Mouse (Mus musculus) cerebellum, postnatal 10 days (tissue): ENCODE measurements around the gene Ppp1r3a.
"Not testable (repeated sequence)": the region's sequence is repeated elsewhere in the genome, so short reads cannot be mapped to it uniquely, and the experiment has no call there.

Experiments
- DNase-seq, 2 experiments: peaks; one replicate each; pipeline ENCODE4 v3.0.0; 2021; ENCODE audit warnings: mixed read lengths in 2 of 2

The Ppp1r3a gene

GRCm38 (mm10) chr6:14754901-14755591 is at the start of gene Ppp1r3a:
Gene Ppp1r3a, minus strand, starts transcription at chr6:14755274.
- no peak for DNase-seq

- DNase-seq: no peak
Measured at GRCm38 (mm10) chr6:14787157-14787938, 32.3 kb upstream of the Ppp1r3a start.

DNA sequence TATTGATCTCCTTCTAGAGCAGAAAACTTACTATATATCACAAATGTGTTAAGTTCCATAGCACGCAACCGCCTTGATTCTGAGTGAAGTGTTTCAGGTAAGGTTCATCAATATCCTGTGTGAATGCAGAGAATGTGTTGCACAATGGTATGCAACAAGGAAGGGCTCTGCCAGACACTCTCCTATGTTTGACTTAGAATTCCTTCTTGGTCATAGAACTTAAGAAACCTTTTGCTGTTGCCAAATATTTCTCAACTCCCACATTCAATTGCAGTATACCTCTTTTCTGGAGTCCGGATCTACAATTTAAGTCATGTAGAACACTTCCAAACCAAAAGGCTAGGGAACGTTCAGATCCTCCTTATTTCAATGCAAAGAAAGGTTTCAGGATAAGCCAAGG is 22.8 kb upstream of the Ppp1r3a start:
- DNase-seq: no peak

DNA sequence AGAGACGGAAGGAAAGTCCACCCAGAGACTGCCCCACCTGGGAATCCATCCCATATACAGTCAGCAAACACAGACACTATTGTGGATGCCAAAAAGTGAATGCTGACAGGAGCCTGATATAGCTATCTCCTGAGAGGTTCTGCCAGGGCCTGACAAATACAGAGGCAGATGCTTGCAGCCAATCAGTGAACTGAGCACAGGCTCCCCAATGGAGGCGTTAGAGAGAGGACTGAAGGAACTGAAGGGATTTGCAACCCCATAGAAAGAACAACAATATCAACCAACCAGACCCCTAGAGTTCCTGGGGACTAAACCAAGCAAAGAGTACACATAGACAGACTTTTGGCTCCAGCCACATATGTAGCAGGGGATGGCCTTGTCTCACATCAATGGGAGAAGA is 16.6 kb upstream of the Ppp1r3a start:
- no peak for DNase-seq

DNA sequence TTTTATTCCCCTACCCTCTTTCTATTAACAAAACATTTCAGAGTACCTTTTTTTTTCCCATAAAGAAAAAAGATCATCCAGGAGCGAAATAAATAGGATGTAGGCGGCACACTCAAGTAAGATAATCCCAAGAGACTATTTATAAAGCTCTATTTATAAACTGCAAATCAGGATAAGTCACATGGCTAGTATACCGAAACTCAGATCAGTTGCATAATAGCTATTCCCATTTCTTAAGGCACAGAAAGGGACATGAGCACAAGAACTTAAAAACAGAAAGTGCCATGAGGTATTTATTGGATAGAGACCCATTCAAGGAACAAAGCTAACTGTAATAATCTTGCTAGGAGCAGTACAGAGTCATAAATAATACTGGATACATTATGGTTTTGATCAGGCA is 2.4 kb upstream of the Ppp1r3a start:
- DNase-seq: no peak

DNA sequence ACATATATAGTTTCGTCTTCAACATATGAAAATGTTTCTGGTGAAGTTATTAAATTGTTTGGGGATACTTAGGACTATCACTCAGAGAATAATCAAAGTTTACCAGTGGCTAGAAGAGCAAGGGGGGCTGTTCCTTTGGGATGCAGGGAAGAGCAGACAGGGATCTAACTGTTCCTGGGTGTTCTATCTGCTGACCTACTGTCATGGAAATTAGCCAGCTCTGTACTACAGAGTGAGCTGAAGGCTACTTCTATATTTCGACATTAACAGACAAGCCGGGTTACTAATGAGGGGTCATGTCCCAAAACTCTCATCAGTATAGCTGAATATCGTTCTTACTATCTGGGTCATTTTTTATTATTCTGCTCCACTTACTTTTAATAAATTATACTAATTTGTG is 1.6 kb downstream of the Ppp1r3a start:
- DNase-seq: no peak

- no peak for DNase-seq
Measured at GRCm38 (mm10) chr6:14752211-14752610, 2.9 kb downstream of the Ppp1r3a start.

DNA sequence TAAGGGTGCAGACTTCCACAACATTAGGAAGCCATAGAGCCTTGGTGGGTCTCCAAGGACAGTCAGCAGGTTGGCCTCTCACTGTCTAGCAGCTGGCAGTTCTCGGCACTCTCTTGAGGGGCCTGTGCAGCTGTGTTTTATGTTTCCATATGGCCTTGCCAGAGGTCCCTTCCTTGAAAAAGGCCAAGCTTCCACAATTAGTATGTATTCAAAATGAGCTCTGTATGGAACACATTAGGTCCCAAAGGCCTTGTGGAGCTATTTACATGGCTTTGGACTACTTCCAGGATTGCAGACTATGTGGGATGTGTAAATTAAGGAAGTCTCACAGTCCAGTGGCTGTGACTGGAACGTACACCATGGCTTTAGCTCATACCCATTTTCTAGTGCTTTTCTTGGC is 8.1 kb downstream of the Ppp1r3a start:
- no peak for DNase-seq

DNA sequence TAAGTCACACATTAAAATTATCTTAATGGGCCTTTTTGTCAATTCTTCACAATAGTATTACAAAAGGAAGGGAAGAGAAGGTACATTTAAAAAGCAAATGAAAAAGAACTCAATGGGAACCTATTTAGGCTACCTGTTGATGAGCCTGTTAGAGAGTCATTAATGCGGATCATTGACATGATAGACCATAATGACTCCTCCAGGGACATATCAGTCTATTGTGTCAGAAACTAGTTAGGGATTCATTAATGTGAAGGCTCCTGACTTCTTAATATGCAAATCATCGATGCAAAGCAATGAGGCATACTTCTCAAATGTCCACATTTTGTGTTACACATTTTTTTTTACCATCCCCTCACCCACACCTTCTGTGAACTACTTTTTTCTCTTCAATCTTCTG is 19.1 kb downstream of the Ppp1r3a start:
- DNase-seq: no peak

DNA sequence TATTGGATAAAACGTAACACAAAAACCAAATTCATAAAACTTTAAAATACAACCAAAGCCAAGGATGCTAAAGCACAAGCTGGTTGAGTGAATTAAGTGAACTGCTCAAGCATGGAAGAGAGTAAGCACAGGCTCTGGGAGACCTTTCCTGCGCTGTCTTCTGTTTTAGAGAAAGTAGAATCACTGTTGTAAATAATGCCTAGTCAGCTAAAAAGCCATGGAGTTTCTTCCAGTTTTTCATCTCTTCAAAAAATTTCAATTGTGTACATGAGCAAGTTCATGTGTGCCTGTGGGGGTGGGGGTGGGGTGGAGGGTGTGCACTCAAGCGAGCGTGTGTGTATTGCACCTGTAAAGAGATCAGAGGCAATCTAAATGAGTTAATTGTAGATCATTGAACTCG is 24.1 kb downstream of the Ppp1r3a start:
- DNase-seq: no peak

DNA sequence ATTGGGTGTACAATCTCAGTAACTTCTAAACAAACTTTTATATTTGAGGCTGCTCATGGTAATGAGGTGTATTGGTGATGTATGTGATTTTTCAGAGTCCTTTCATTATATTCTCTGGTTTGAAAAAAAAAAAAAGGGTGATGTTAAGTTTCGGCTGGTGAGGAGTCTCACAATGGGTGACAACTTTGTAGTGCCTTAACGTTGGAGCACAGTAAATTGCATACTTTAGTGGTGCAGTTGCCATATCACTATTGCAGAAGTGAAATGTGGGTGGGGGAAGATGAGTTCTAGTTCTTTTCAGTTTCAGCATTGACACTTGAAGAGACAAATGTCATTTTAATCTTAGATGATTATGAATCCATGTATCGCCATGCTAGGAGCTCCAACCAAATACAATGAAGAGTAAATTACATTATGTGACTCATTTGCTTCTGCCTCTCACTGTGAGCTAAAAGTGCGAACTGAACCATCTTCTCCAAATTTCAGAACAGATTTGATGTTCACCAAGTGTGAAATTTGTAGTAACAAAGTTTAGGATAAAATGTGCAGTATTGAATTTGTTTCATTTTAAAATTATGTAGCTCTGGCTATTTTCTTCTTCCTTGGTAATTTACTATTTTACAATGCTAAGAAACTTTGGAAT is 34.2 kb downstream of the Ppp1r3a start:
- no peak for DNase-seq

GRCm38 (mm10) chr6:14720110-14720771 is 34.8 kb downstream of the Ppp1r3a start:
- DNase-seq: no peak

- no peak for DNase-seq
Measured at GRCm38 (mm10) chr6:14715129-14715989, 39.7 kb downstream of the Ppp1r3a start.

DNA sequence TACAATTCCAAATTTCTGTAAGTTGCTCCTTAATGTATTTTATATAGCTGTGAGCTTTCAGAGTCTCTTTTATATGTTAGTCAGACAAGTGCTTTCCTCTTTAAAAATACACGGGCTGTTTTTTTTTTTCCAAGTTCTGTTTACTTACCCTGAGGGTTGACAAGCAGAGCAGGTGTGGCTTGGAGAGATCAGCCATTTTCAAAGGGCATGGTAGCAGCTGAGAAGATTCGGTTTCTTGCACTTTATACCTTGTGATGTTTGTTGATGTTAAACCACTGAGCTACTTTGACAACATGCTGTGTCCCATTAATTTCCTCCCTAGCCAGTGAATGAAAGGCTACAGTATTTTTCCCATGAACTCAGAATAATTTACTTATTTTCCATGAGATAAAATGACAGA is 42.9 kb downstream of the Ppp1r3a start:
- DNase-seq: no peak

DNA sequence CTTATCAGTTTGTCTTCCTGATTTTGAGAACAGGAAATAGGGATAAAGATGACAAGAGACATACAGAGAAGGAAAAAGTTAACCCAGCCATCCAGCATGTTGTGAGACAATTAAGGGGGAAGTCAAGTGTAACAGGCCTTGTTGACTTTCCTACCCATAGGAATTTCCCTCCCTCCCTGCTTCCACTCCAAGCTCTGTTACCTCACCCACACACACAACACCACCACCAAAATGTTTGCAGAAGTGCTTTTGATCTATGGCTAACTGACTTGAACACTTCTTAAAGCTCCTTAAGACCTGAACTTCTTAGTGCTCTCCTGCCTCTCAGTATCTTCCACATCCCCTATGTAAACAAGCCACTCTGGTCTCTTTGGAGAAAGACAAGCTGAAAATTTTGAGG is 55.0 kb downstream of the Ppp1r3a start:
- no peak for DNase-seq

DNA sequence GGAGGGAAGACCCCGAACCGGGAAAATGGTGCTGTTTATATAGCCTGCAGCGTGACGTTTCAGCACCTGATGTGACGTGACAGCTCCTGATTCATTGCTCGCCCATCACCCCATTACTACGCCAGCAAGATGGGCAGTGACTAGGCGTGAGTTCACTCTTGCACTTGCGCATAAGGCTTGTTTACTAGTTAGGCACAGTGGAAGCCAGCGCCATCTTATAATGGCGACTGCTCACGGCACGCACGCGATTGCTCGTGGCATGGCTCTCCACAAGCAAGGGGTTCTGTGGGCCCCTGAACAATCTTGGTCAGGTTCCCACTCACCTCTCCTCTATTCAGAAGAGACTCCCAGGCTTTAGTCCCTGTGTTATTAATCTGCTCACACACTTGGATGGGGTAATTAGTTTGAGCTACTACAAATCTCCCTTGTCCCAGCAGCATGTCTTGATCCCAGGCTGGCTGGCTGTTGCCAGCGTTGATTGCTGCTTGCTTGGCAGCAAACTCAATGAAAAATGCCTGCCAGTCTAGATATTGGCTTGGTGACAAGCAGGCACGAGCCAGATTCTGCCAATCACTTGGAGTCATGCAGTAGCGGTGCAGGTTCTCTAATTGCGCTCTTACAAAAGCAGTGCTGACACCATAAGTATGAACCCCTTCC is 75.7 kb downstream of the Ppp1r3a start:
- peak; percentile 77 to 79 for DNase-seq

- DNase-seq: not testable (repeated sequence)
Measured at GRCm38 (mm10) chr6:14668966-14669365, 86.1 kb downstream of the Ppp1r3a start.

- not testable (repeated sequence) for DNase-seq
Measured at GRCm38 (mm10) chr6:14667651-14668050, 87.4 kb downstream of the Ppp1r3a start.
